Comparison of ENCODE assay signal across 25 mouse cellular contexts in genomic region chr4:106157451-106158179, GRCm38 (mm10).
DNase-seq lines count a peak whose midpoint lies in the region; ATAC-seq and TF ChIP-seq lines count a peak whose summit lies in the region.
"Had no signal": no experiment of that assay in that cellular context is flagged by ENCODE, and none has a peak within 500 bp of the region (broad histone marks: within the 10 kb centered on the region; RNA-seq: fewer than 3 reads in every experiment).

No protein-coding gene starts in this region.

- no peaks in the 10 kb centered on the region for H3K27me3 ChIP-seq in heart, adult 2 months (ENCODE audit: control insufficient read depth, insufficient read depth, low read length)
- no peaks in the 10 kb centered on the region for H3K27me3 ChIP-seq in kidney, embryonic 14.5 days (ENCODE audit: control insufficient read depth, insufficient read depth, low read length)
- H3K27me3 ChIP-seq in cerebellum, adult 2 months (ENCODE audit: control insufficient read depth, insufficient read depth, low read length) = no peaks in the 10 kb centered on the region
- H3K27me3 ChIP-seq: embryonic facial prominence, embryonic 15.5 days; hindbrain, embryonic 12.5 days had no signal

- no peak for TF ChIP-seq CTCF in heart, adult 2 months (IDR thresholded peaks at IDR 0.05)
- TF ChIP-seq CTCF in cerebellum, adult 2 months (IDR thresholded peaks at IDR 0.05; ENCODE audit: borderline replicate concordance, insufficient read depth, low read depth, low read length) = no peak

- no peaks in the 10 kb centered on the region for H3K36me3 ChIP-seq in heart, adult 2 months (ENCODE audit: control insufficient read depth, insufficient read depth, low read length)
- no peaks in the 10 kb centered on the region for H3K36me3 ChIP-seq in kidney, embryonic 14.5 days (ENCODE audit: control insufficient read depth, insufficient read depth, low read length)
- H3K36me3 ChIP-seq: embryonic facial prominence, embryonic 15.5 days; forebrain, embryonic 10.5 days; G1E; heart, embryonic 10.5 days; hindbrain, embryonic 12.5 days had no signal

- no peak overlapping the region for H3K9ac ChIP-seq in heart, adult 2 months (ENCODE audit: low read depth, low read length)
- no peak overlapping the region for H3K9ac ChIP-seq in kidney, embryonic 14.5 days (ENCODE audit: low read depth, low read length)
- H3K9ac ChIP-seq: embryonic facial prominence, embryonic 15.5 days; hindbrain, embryonic 12.5 days had no signal

- no peak for TF ChIP-seq POLR2A in heart, adult 2 months (IDR thresholded peaks at IDR 0.05; ENCODE audit: insufficient read depth, low read depth, low read length)
- TF ChIP-seq POLR2A in cerebellum, adult 2 months (IDR thresholded peaks at IDR 0.05; ENCODE audit: borderline replicate concordance, insufficient read depth, low read length) = no peak

- intact Hi-C loops in heart, adult 2 months (cut with DNase I) = no loop called here

- no peaks in the 10 kb centered on the region for H3K79me2 ChIP-seq in heart, adult 2 months (replicated peaks; ENCODE audit: control insufficient read depth, insufficient read depth, low read length)

- H3K4me3 ChIP-seq in heart, adult 2 months = no peak overlapping the region
- H3K4me3 ChIP-seq in kidney, embryonic 14.5 days (ENCODE audit: low read length) = no peak overlapping the region
- no peak overlapping the region for H3K4me3 ChIP-seq in cerebellum, adult 2 months (replicated peaks; ENCODE audit: insufficient read depth, low read depth, low read length)
- H3K4me3 ChIP-seq: embryonic facial prominence, embryonic 15.5 days; erythroblast, embryonic 14.5 days; forebrain, embryonic 10.5 days; gastrocnemius, adult 2 months; heart, embryonic 10.5 days; hindbrain, embryonic 12.5 days had no signal

- no peaks in the 10 kb centered on the region for H3K9me3 ChIP-seq in kidney, embryonic 14.5 days (ENCODE audit: control insufficient read depth, low read length)
- H3K9me3 ChIP-seq: embryonic facial prominence, embryonic 15.5 days; forebrain, embryonic 10.5 days; heart, embryonic 10.5 days; hindbrain, embryonic 12.5 days had no signal

- 67% methylated on average over 9 of the region's 9 CpGs for WGBS in heart, adult 2 months
- 81% methylated on average over 9 of the region's 9 CpGs for WGBS in kidney, embryonic 14.5 days
- 87% methylated on average over 9 of the region's 9 CpGs for WGBS in cerebellum, adult 2 months

- no peak overlapping the region for H3K4me2 ChIP-seq in kidney, embryonic 14.5 days (replicated peaks; ENCODE audit: low read depth, low read length)
- H3K4me2 ChIP-seq: embryonic facial prominence, embryonic 15.5 days; hindbrain, embryonic 12.5 days had no signal

- no peak for TF ChIP-seq EP300 in heart, adult 2 months (IDR thresholded peaks at IDR 0.05; ENCODE audit: insufficient read depth, low read depth, low read length)

- H3K4me1 ChIP-seq in heart, adult 2 months (ENCODE audit: control insufficient read depth, insufficient read depth, low read length) = no peaks in the 10 kb centered on the region
- no peaks in the 10 kb centered on the region for H3K4me1 ChIP-seq in kidney, embryonic 14.5 days (ENCODE audit: control insufficient read depth, insufficient read depth, low read length)
- H3K4me1 ChIP-seq in cerebellum, adult 2 months (ENCODE audit: control insufficient read depth, insufficient read depth, low read length) = no peaks in the 10 kb centered on the region
- H3K4me1 ChIP-seq: embryonic facial prominence, embryonic 15.5 days; forebrain, embryonic 10.5 days; heart, embryonic 10.5 days; hindbrain, embryonic 12.5 days had no signal

- peak; percentile 74 for DNase-seq in heart, adult 11 months
- DNase-seq in heart, adult 2 months = no peak
- peak; percentile 64 to 68 for DNase-seq in kidney, adult 8-10 months
- peak; percentile 83 for DNase-seq in kidney, adult 9 months
- DNase-seq in kidney, postnatal 36 days = peak; percentile 66 to 70
- no peak for DNase-seq in adrenal gland, postnatal 36 days
- no peak for DNase-seq in cerebellum, adult 2 months
- DNase-seq: adrenal gland, postnatal 14 days; B cell, adult 2 months; cerebellum, adult 18-20 months; cerebellum, postnatal 10 days; embryo, embryonic 11 days; gastrocnemius, adult 2 months; gastrocnemius, postnatal 25 days; heart, postnatal 10 days; heart, postnatal 4 days had no signal

- H3K27ac ChIP-seq in heart, adult 2 months = no peak overlapping the region
- H3K27ac ChIP-seq in kidney, embryonic 14.5 days (ENCODE audit: low read depth, low read length) = no peak overlapping the region
- H3K27ac ChIP-seq in cerebellum, adult 2 months (ENCODE audit: insufficient read depth, low read length) = no peak overlapping the region
- H3K27ac ChIP-seq: embryonic facial prominence, embryonic 15.5 days; forebrain, embryonic 10.5 days; gastrocnemius, adult 2 months; heart, embryonic 10.5 days; hindbrain, embryonic 12.5 days had no signal

- ATAC-seq in kidney, embryonic 14.5 days (ENCODE audit: low FRiP score, low TSS enrichment) = no peak
- ATAC-seq: CD4-positive, CD25-positive, alpha-beta regulatory T cell, adult 4 months; forebrain, embryonic 14.5 days had no signal

Comparison
In these comparisons a context has a peak if more than half of its experiments do, and no peak if none do; other contexts are left out.
1. DNase-seq: peak in heart, adult 11 months (single experiment), kidney, adult 8-10 months (2 of 2), kidney, adult 9 months (single experiment) and kidney, postnatal 36 days (2 of 2); none in heart, adult 2 months (0 of 2), adrenal gland, postnatal 36 days (0 of 2) and cerebellum, adult 2 months (0 of 2).